Mouse (Mus musculus): ENCODE measurements at regions not wholly inside any gene's neighbourhood (a gene's known extent, or its start where the extent isn't known, plus 50 kb on each side); places are given as distances from the start of the nearest gene placed in this dataset.

DNA sequence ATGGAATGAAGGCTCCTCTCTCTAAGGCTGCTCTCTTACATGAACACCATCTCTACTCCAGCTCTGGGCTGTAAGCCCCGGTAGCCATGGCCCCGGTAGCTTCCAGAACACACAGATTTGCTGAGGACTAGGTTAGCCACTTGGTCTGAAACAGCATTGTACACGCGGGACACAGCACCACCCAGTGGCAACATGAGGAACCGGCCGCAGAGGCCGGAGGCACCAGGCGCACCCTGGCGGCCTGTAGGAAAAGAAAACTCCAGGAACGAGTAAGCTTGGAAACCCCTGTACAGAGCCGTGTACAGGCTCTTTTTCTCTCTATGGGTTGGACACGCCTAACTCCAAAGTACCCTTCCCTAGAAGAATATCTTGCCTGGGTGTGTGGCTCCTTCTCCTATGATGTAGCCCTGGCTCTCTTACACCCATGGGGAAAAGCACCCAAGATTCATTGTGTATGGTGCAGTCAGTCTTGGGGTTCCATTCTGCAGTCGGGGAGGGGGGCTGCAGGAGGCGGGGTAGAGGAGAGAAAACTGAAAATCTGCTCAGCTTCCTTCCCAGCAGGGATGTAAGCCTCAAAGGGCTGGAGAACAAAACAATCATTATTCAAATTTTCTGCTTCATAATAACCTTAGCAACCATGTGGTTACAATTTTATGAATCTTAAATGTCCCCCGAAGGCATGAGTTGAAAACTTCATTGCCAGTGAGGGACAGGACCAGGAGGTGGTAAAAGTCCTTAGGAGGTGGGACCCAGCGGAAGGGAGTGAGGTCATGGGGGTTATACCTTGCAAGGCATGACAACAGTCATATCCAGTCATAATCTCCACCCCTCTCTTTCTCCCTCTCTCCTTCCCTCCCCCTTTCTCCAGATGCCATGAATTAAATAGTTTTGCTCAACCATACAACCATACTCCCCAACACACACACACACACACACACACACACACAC is 92.6 kb downstream of the Ier5 start:
- no peak for TF ChIP-seq POLR2A (IDR thresholded peaks at IDR 0.05; ENCODE audit: extremely low read depth, insufficient read depth, low read length)
- TF ChIP-seq CTCF (IDR thresholded peaks at IDR 0.05; ENCODE audit: low read depth, low read length), result peak; percentile 100

Data from liver, adult 2 months (tissue).